Mouse (Mus musculus): ENCODE data around the gene Kif26a.

The Kif26a gene

GRCm38 (mm10) chr12:112164840-112165219 is 18.8 kb downstream of the Kif26a start:
- no peak for DNase-seq (ENCODE audit: low read depth, low spot score)

DNA sequence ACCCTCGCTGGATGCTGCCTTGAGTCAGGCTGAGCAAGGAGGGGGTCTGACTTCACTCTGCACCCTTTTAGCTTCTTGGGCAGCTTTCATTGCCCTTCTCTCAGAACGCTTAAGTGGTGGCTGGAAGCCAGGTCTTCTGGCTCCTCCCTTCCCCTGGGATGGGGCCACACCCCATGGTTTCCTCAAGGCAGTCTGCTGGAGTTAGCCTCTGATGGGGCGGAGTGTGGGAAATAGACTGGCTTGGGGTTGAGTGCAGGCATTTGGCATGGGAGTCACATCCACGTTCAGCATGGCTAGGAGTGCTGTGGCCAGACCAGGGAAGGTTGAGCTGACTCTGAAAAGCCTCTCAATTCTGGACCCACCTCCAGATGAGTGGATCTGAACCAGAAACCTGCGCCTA is 23.2 kb downstream of the Kif26a start:
- DNase-seq (ENCODE audit: low read depth, low spot score): no peak

- no peak for DNase-seq (ENCODE audit: low read depth, low spot score)
Measured at GRCm38 (mm10) chr12:112170671-112171574, 24.9 kb downstream of the Kif26a start.

- DNase-seq (ENCODE audit: low read depth, low spot score): no peak
Measured at GRCm38 (mm10) chr12:112171657-112172056, 25.6 kb downstream of the Kif26a start.

DNA sequence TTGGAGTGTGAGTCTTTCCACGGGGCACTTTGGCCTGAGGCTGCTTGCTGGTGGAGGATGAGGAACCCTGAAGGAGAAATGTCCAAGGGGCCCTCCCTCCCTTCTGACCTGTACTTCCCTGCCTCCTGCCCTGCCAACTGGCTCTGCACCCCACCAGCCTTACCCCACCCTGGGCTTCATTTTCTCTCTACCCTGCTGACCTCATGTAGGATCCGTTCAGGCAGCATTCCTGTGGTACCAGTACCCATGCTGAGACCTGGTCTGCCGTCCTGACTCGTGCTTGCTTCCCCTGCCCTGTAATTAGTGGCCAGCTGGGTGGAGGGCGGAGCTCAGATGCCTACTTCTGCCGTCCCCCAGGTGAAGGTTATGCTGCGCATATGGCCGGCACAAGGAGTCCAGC is 26.2 kb downstream of the Kif26a start:
- no peak for DNase-seq (ENCODE audit: low read depth, low spot score)

DNA sequence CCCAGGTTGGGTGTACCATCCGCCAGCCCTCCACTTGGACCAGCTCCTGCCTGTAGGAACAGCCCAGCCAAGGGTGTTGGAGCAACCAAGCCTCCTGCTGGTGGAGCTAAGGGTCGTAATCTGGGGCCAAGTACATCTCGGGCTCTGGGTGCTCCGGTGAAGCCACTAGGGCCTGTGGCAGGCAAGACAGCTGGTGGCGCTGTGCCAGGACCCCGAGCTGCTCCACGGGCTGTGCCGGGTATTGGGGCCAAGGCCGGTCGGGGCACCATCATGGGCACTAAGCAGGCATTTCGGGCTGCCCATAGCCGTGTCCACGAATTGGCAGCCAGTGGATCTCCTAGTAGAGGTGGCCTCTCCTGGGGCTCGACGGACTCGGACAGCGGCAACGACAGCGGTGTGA is 31.7 kb downstream of the Kif26a start:
- DNase-seq (ENCODE audit: low read depth, low spot score): no peak

DNA sequence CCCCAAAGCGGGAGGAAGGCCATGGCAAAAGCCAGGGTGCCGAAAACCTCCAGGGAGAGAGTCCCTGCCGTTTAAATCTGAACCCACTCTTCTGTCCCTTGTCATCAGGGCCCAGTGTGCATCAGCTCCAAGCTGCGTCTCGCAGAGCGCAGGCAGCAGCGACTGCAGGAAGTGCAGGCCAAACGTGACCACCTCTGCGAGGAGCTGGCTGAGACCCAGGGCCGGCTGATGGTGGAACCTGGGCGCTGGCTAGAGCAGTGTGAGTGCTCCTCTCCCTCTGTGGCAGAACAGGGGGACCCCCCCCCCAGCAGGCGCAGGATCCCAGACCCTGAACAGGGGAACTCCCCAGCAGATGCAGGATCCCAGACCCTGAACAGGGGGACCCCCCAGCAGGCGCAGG is 33.7 kb downstream of the Kif26a start:
- DNase-seq (ENCODE audit: low read depth, low spot score): no peak

DNA sequence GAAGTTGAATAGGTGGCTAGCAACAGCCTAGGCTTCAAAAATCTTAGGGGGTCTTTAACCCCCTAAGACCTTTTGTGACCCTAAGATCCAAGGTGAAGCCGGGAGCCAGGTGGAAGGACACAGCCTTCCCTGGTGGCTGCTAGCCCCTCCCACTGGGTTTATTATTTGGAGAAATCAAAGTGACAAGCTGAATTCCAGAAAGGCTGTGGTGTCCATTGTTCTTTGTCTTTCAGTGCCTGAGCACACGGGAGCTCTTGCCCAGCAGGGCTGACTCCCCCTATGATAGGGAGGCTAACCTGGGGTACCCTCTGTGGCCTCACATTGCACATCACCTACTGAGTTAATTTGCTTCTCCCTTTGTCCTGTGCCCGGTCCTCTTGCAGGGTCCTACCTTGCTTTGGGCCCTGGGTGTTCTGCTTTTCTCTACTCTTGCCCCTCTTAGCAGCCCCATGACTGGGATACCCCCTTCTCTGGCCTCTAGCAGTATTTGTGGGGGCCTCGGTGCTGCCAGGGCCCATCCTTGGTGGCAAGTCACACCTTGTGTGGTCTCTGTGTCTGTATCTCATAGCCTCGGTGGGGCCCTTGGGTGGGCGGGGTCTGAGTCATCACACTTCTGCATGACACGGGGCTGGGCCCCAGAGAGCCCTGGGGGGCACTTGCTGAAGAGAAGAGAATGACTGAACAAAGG is 36.1 kb downstream of the Kif26a start:
- no peak for DNase-seq (ENCODE audit: low read depth, low spot score)

GRCm38 (mm10) chr12:112182609-112182955 is 36.6 kb downstream of the Kif26a start:
- no peak for DNase-seq (ENCODE audit: low read depth, low spot score)

GRCm38 (mm10) chr12:112183675-112184074 is 37.7 kb downstream of the Kif26a start:
- DNase-seq (ENCODE audit: low read depth, low spot score): no peak

GRCm38 (mm10) chr12:112184390-112184789 is 38.4 kb downstream of the Kif26a start:
- DNase-seq (ENCODE audit: low read depth, low spot score): no peak

DNA sequence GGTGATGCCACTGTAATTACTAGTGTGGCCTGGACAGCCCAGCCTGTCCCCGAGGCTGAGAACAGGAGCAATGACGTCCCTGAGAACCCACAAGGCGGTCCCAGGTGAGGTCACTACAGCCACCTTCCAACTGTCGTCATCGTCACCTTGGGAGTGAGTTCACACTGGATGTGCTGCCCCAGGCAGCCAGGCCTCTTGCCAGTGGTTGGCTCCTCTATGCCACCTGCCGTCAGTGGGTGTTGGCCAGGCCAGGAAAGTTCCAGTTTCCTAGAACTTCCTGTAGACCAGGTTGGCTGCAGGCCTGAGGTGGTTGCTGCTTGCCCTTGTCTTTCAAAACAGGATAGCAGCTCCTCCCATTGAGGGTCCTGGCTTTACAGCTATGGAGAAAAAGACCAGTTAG is 40.9 kb downstream of the Kif26a start:
- no peak for DNase-seq (ENCODE audit: low read depth, low spot score)

DNA sequence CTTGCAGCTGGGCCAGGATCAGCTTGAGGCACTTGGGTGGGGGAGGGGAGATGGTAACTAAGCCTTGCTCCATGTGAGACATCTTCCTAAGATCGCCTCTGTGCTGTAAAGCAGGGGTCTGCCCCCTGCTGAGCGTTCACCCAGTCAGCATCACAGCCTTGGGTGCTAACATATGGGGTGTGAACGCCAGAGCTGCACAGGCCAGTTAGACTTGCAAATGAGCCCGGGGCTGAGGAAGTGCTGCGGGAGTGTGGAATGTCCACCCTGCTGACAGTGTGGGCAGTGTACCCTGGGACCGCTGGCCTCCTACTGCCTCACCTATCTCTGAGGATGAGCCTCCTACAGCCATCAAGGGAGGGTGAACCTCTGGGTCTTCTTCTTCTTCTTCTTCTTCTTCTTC is 45.7 kb downstream of the Kif26a start:
- DNase-seq (ENCODE audit: low read depth, low spot score): no peak

DNA sequence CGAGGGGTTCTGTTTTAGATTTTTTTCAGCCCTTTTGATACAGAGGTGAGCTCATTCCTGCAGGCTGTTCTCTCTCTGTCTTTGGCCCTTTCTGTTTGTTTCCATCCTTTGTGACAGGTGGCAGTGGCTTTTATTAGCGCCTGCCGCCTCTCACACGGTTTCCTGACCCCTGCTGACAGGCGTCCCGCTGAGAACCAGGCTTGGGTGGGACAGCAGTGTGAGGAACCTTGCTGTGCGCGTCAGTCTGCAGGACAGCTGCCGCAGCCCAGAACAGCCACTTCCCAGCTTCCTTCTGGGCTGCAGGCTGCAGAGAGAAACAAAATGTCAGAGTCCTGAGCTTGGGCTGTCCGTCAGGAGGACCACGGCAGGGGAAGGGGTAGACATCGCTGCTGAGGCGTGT is 49.0 kb downstream of the Kif26a start:
- no peak for DNase-seq (ENCODE audit: low read depth, low spot score)

DNA sequence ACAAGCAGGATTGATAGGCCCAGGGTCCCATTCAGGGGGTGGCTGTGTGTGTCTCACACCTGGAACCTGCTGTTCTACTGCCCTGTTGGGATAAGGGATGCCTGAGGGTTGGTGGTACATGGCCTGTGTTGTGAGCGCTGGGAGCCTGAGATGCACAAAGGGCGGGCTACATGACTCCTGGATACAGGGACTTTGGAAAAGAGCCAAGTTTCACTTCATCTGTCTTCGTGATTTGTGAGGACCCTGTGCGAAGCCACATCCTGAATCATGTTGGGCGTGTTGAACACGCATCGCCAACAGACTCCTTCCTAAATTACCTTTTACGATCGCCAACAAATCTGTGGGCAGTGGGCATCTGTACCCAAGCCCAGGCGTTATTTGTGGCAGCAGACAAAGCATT is 50.6 kb downstream of the Kif26a start:
- no peak for DNase-seq (ENCODE audit: low read depth, low spot score)

GRCm38 (mm10) chr12:112199363-112199762 is 53.4 kb downstream of the Kif26a start:
- DNase-seq (ENCODE audit: low read depth, low spot score): no peak

DNA sequence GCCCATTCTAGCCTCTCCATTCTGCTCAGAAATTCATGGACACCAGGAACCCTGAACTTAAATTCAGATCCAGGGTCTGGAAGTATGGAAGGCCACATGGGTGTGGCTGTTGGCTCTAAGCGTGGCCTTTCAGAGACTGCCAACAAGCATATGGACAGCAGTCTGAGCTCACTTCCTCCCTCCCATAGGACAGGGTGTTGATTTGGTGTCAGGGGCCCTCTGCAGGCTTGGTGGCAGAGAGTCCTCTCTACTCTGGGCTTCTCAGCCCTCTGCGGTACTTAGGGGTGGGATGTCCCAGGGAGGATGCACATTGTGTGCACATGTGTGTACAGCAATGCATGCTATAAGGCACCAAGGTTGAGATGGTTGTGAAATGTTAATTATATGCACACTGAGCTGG is 54.0 kb downstream of the Kif26a start:
- no peak for DNase-seq (ENCODE audit: low read depth, low spot score)

- no peak for DNase-seq (ENCODE audit: low read depth, low spot score)
Measured at GRCm38 (mm10) chr12:112207163-112207562, 61.2 kb downstream of the Kif26a start.

- DNase-seq (ENCODE audit: low read depth, low spot score): no peak
Measured at GRCm38 (mm10) chr12:112207734-112208133, 61.7 kb downstream of the Kif26a start.

GRCm38 (mm10) chr12:112210622-112211021 is 64.6 kb downstream of the Kif26a start:
- no peak for DNase-seq (ENCODE audit: low read depth, low spot score)

GRCm38 (mm10) chr12:112214441-112214857 is 68.4 kb downstream of the Kif26a start:
- DNase-seq (ENCODE audit: low read depth, low spot score): no peak

GRCm38 (mm10) chr12:112215545-112215944 is 69.5 kb downstream of the Kif26a start:
- DNase-seq (ENCODE audit: low read depth, low spot score): no peak

DNA sequence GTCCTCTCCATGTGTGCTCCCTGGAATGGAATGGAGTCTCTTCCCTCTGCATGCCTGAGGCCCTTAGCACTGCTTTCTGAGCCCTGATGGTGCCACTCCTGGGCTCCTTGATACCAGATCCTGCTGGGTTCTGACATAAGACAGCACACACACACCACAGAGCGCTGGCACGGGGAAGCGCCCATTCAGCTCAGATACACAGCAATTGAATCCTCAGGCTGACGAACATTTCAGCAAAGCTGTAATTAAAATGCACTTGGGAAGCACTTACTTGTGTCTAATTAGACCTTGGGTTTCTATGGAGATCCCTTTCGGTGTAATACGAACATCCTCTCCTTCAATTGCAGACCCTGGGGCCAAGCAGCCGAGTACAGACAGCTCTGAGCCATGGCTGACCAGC is 71.0 kb downstream of the Kif26a start:
- DNase-seq (ENCODE audit: low read depth, low spot score): no peak

All from CD4-positive, CD25-positive, alpha-beta regulatory T cell, adult 2 months (primary cell).